Mouse (Mus musculus) gastrocnemius, adult 18-20 months (tissue): ENCODE data around the gene Stox2. TPM values are rescaled to one million over a fixed set of nuclear protein-coding genes. Genes with fewer than 3 reads are reported as not detected.
"Not testable (repeated sequence)": the region's sequence is repeated elsewhere in the genome, so short reads cannot be mapped to it uniquely, and the experiment has no call there.

Experiments
- DNase-seq: peaks from one replicate; pipeline ENCODE4 v3.0.0; 2021; ENCODE audit warnings: low spot score
- long read RNA-seq, 2 experiments: library from polyadenylated mRNA; stranded (forward); transcript quantifications; one replicate each; pipeline ENCODE4 v2.0.0; 2021
- total RNA-seq, 2 experiments: library from RNA; stranded (reverse); gene quantifications; 2 replicates each; pipeline ENCODE4 v1.2.3; 2021

Stox2 gene
- 1 to 10 TPM; 6.0 to 6.6 TPM for total RNA-seq
- long read RNA-seq, experiment 1: 0 reads
- long read RNA-seq, experiment 2, partial matches to known transcripts: 0 of 1 reads
- long read RNA-seq, experiment 2, other reads (novel, unspliced or antisense): 1 of 1 reads

DNA sequence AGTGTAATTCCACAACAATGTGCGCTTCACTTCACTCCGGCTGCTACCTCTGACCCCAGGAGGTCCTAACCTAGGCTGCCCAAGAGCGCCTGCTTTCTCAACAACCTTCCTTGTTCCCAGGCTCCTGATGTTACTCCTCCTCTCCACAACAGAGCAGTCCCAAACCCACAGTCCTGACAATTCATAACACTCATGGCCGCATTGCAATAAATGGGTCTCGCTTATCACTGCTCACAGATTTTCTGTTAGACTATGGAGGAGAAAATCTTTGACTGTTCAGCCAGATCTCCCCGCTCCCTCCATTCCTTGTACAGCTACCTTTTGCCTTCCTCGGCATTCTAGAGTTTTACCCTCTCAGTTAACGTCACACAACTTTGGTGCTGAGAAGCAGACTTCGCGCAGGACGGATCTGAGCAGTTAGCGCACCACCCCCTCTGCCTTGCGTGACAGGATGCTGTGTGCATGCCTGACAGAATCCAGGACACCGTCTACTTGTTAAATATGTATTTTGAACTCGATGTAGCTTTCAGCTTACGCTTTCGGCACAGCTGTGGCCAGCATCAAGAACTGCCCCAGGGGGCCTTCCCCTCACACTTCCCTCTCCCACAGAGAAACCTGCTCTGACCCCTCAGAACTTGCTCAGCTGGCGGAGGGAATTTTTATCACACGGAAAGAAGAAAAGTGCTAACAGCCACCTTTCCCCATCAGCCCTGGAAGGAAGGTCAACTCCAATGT, at the start of gene Stox2:
Stox2 (minus strand) TSS at position 51 of the 735 bp plus-strand sequence.
- no peak for DNase-seq

DNA sequence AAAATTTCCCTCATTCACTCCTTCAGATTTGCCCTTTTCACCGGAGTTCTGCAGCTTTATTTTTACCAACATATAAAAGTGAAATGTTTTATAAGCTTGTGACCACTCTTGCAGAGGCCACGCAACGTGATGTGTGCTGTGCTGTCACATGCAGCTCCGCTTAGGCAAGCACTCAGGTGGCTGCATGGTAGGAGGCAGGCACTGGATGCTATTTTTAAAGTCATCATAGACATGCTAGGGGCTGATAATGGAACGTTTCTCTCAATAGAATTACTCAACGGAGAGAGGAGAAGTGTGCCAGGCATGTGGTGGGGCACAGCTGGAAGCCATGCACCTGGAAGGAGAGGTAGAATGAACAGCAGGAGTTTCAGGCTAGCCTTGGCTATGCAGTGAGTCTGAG, 49.3 kb upstream of the Stox2 start:
- no peak for DNase-seq

- no peak for DNase-seq
These were observed 48.5 kb upstream of the Stox2 start for GRCm38 (mm10) chr8:47494602-47495153.

- DNase-seq: no peak
These were observed 46.9 kb upstream of the Stox2 start for GRCm38 (mm10) chr8:47493106-47493505.

DNA sequence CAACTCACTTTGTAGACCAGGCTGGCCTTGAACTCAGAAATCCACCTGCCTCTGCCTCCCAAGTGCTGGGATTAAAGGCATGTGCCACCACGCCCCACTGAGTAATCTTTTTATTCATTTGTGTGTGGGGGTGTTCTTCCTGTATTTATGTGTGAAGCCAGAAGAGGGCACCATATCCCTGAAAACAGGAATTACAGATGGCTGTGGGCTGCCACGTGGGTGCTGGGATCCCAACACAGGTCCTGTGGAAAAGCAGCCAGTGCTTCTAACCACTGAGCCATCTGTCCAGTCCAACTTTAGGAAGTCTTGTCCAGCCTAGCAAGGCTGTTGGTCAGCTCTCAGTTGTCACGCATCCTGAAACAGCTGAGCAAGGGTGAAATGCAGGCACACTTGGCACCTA, 41.1 kb upstream of the Stox2 start:
- no peak for DNase-seq

GRCm38 (mm10) chr8:47482354-47483071, 36.4 kb upstream of the Stox2 start:
- DNase-seq: no peak

DNA sequence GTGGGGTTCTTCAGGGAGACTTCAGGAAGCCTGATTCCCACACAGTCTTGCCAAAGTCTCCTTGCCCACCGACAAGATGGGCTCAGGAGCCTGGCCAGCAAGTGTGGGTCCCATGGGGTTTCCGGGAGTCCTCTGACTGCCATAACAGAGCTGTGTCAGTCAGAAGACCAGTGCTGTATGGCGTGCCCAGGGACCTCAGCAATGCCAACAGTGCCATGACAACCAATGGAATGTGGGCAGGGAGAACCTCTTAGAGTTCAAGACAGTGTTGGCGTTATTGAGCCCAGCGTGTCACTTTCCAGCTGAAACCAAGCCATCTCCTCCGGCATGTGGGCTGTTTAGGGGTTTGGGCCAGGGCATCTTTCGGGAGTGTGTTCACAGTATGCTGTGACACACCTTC, 33.9 kb upstream of the Stox2 start:
- DNase-seq: no peak

DNA sequence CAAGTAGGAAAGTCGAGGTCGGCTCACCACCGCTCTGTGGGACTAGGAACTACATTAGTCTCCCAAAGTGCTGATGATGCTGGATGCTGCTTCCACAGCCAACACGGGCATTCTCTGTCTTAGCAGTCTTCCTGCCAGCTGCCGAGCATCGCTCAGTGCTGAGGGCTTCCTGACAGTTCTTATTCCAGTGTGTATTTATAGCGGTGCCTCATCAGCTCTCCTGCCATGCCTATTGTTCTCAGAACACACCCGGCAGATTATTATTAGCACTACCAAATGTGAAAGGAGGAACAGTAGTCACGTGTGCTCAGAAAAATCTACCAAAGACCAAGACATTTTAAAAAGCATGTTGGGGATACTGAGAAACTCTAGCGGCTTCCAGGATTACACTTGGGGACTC, 15.5 kb upstream of the Stox2 start:
- DNase-seq: no peak

GRCm38 (mm10) chr8:47459216-47459749, 13.1 kb upstream of the Stox2 start:
- no peak for DNase-seq

DNA sequence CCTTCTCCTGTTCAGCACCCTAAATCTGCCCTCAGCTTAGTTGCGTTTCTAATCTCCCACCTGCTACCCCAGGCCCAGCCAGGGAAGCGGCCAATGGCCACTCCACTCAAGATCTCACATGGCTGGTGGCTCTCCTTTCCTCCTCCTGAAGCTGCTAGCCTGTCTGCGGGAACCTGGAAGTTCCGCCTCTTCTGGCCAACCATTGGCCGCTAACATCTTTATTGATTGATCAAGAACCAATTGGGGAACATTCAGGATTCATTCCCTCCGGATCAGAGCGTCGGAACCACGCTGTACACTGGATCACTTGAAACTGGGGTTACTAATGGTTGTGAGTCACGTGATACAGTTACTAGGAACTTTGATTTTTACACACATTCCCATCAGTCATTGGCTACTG, 12.4 kb upstream of the Stox2 start:
- DNase-seq: no peak

DNA sequence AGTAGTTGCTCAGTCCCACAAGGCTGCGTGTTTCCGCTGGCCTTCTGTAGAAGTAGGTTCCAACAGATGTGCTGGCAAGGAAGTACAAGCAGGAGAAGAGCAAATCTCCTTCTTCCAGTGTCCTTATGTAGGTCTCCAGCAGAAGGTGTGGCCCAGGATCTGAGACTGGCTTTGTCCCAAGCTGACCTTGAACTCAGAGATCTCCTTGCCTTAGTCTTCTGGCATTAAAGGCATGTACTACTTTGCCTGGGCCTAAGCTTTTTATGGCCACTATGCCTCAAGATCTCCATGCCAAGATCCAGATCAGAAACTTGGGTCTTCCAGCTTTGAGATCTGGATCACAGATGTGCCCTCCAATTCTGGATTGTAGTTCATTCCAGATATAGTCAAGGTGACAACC, 3.0 kb upstream of the Stox2 start:
- DNase-seq: not testable (repeated sequence)

DNA sequence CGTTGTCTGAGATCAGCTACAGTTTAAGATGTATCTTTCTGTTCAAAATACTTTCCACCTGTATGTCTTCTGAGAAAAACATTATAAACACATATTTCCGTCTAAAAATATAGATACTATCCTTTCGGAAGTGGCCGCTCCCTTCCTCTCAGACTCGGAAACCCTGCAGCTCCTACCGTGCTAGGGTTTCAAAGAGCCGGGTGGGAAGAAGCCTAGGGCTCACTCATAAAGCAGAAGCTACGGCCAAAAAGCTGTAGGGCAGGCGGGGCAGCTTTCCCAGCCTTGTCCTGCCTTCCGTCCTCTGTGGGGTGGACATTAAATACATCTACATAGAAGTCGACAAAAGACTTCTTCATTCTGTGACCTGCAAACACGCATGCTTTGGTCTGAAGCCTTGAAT, 6.9 kb downstream of the Stox2 start:
- no peak for DNase-seq

GRCm38 (mm10) chr8:47437976-47438375, 8.2 kb downstream of the Stox2 start:
- no peak for DNase-seq

- no peak for DNase-seq
These were observed 10.3 kb downstream of the Stox2 start for GRCm38 (mm10) chr8:47435861-47436260.

DNA sequence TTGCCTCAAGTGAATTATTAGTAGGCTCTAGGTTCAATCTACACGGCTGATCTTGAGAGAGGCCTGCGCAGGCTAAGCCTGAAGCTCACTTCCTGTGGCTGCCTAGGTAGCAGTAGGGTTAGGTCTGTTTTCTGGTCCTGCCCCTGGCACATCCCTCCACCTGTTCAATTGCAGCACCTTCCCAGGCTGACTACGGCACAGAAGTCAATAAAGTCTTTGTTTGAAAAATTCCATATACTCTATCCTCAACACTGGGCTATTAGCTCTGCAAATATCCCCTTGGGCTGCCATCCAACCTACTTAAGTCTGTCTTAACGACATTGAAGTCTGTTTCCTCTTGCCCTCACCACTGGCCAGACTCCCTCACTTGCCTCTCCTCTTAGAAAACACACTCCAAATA, 10.8 kb downstream of the Stox2 start:
- DNase-seq: no peak

DNA sequence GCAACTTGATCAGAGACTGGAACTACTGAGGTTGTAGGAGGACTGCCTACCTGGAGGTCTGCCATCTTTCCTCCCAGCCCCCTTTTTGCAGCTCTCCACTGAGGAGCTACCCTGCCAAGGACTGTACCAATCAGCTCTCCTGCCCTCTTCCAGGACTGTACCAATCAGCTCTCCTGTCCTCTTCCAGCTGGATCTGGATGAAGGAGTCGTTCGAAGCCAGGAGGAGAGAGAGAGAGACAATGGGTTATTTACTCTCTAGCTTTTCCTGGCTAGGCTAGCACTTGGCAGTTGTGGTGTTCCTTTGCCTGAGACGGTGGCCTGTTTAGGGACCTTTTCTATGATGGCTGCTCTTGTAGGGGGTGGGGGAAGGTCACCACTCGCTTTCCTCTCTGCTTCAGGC, 14.9 kb downstream of the Stox2 start:
- DNase-seq: no peak

GRCm38 (mm10) chr8:47414258-47414525, 32.0 kb downstream of the Stox2 start:
- DNase-seq: not testable (repeated sequence)

GRCm38 (mm10) chr8:47413524-47414257, 32.5 kb downstream of the Stox2 start:
- peak; percentile 13 for DNase-seq

- DNase-seq: no peak
These were observed 33.3 kb downstream of the Stox2 start for GRCm38 (mm10) chr8:47412696-47413523.

DNA sequence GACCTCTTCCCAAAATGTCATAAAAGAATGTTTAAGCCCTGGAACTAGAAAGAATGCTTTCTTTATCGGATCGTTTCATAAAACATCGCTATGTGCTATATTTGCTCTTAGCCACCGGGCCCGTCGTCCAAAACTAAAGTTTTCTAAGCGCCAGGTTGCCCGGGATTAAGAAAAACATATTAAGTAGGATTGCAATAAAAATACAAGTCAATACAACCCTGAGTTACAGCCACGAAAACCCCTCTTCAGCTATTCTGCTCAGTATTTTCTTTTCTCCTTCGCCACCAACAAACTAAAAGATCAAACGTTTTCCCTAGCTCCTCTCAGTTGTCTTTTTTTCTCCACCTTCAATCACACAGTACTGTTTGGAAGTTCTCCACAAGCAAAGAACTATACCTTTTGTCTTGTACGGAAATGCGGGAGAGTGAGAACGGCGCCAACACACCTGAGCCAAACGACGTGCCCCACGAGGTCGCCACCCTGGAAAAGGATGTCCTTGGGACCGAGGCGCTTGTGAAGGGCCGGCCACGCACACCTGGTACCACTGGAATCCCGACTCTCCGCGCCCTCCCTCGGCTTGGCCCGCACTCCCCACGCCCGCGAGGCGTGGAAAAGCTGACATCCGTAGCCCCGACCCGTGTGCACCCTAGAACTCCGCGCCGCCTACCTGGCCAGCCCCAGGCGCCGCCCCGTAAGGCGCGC, 34.0 kb downstream of the Stox2 start:
- DNase-seq: no peak
